Mouse (Mus musculus) right cerebral cortex, adult 2 months (tissue): ENCODE measurements around the gene Zfp791.
"Not testable (repeated sequence)": the region's sequence is repeated elsewhere in the genome, so short reads cannot be mapped to it uniquely, and the experiment has no call there.

ENCODE experiments used
- DNase-seq, 2 experiments: peaks; one replicate each; pipeline ENCODE4 v3.0.0; 2021 to 2022; ENCODE audit warnings: low spot score in 2 of 2

The Zfp791 gene

DNA sequence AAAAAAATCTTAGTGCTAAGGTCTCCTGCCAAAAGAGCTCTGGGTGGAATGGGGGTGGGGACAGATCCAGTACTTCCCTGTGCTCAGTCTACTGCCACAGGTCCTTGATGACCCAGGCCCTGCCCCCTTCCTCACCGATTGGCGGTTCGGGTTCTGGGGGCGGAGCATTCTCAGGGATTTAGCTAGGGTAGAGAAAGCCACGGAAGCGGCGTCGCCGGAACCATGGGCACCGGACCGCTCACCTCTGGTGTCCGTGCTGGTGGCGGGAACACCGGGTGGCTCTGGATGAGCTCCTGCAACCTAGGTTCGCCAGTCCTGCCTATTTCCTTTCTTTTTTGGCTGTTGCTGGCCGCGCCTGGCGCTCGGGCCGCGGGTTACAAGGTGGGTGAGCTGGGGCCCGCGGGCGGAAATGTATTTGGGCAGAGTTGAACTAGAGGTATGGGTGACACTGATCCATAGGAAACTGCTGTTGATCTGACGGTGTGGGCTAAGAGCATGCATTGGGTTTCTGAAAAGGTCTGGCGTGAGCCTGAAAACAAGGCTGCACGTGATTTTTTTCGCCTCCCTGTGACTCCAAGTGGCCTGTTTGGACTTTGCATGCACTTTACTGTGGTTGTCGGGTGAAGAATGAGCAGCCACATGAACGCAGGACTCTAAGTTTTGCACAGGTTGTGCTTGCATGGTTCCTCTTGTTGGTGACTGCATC is 39.6 kb downstream of the Zfp791 start, which contains the start of gene Man2b1:
Man2b1 (plus strand) TSS at position 163 of the 706 bp plus-strand sequence.
- DNase-seq, result peak; percentile 90 to 91

DNA sequence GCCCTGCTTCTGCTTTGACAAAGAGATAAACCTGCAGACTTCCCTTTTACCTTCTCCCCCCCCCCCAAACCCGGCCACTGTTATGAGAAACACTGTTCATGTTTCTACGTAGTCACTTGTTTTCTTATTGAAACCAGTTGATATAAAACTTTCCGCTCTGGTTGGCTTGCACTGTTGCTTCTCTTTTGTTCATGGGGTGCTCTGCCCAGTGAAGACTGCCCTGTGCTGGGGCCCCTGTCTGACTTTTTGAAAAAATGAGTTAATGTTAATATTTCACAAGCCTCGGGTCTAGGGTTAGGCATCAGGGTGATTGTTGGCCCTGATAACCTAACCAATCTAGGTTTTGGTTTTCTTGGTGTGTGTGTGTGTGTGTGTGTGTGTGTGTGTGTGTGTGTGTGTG is 40.7 kb downstream of the Zfp791 start:
- not testable (repeated sequence) for DNase-seq

GRCm38 (mm10) chr8:85081216-85081555 is 41.7 kb downstream of the Zfp791 start, which contains the start of gene Wdr83:
Wdr83 (minus strand) TSS chr8:85081306.
- no peak for DNase-seq

DNA sequence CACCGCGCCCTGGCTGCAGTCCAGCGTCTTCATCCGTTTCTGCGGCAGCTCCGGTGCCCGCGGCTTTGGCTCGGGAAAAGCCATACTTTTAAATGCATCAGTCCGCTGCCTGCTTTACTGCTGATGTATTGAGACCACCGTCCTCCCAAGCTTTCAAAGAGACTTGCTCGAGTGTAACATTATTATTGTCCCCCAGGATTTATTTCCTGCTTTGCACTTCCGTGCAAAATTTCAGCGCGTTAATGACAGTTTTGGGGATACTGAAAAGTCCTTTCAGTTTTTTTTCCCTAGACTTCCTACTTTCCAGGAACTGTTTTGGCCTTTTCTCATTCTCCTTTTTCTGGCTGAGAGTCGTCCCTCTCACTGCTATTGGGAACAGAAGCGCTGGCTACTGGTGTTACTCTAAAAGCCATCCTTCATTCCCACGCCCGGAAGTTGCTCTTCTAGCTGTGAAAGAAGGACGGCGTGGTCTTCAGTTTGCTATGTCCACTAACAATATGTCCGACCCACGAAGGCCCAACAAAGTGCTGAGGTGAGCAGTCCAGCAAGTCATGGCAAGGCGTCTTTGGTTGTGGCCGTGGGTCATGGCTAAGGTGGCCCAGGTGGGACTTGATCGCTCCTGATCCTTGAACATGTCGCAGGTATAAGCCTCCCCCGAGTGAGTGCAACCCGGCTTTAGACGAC is 42.2 kb downstream of the Zfp791 start, which contains the start of gene Wdr83os:
Wdr83os (plus strand) TSS at position 209 of the 684 bp plus-strand sequence.
- DNase-seq, result peak; percentile 64 to 65

- no peak for DNase-seq
These were observed 42.7 kb downstream of the Zfp791 start for GRCm38 (mm10) chr8:85080214-85080531.

GRCm38 (mm10) chr8:85076993-85077392 is 45.9 kb downstream of the Zfp791 start:
- peak; percentile 83 to 84 for DNase-seq

- peak in 1 of 2 experiments; percentile 38 for DNase-seq
These were observed 46.9 kb downstream of the Zfp791 start for GRCm38 (mm10) chr8:85076001-85076400.

- no peak for DNase-seq
These were observed 48.3 kb downstream of the Zfp791 start for GRCm38 (mm10) chr8:85074617-85075016.

- DNase-seq, result no peak
These were observed 48.7 kb downstream of the Zfp791 start for GRCm38 (mm10) chr8:85074167-85074566.

GRCm38 (mm10) chr8:85073041-85073612 is 49.8 kb downstream of the Zfp791 start:
- DNase-seq, result no peak

DNA sequence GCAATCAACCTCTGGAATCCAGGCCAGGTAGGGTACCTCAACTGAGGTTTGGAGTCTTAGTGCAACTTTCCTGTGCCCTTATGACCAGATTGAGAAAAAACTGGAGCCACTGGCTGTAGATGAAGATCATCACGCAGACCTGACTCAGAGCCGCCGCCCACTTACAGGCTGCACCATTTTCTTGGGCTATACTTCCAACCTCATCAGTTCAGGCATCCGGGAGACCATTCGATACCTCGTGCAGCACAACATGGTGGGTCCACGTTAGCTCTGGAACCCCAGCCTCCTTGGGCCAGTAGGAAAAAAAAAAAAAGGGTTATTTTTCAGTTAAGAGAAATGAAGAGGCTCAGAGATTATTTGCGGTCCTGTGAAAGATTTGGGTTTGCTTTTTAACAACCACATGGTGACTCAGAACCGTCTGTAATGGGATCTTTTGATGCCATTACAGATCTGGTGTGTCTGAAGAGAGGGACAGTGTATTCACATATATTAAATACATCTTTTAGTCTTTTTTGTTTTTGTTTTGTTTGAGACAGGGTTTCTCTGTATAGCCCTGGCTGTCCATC is 50.4 kb downstream of the Zfp791 start:
- peak in 1 of 2 experiments; percentile 60 for DNase-seq

- DNase-seq, result peak; percentile 91 to 94
These were observed 51.2 kb downstream of the Zfp791 start, which contains the start of gene Dhps for GRCm38 (mm10) chr8:85071514-85072281. Dhps (plus strand) TSS chr8:85071757.

DNA sequence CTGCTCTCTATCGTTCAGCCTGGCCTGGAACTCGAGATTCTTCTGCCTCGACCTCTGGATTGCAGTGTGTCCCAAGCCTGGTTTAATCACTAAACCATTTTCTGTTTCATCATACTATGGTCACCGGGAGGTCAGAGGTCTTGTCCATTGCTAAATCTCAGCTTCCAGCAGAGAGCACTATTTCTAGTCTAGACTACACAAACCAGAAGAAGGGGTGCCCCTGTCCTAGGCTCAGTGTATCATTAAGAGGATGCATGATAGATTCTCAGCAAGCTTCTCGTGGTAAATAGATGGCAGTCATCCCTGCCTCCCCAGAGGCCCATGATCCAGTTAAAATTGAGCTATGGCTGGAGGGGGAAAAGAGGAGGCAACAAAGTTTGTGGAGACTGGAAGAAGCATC is 51.9 kb downstream of the Zfp791 start:
- DNase-seq, result no peak

DNA sequence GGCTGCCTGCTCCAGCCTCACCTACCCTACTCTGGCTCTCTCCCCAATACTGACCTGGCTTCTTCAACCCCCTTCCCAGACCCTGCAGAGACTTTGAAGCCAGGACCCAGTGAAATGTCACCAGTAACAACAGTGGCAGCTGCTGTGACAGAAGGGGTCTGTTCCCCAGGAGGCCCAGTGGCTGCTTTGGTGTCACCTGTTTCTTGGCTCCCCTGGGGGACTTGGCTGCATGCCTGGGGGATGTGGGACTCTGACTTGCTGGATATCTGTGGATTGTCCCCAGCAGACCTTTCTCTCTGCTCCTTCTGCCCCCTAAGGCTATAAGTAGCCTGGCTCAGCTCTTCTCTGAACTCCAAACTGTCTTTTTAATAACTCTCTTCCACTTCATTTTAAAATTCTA is 54.9 kb downstream of the Zfp791 start, which contains the start of gene Gm5741:
Gm5741 (minus strand) TSS at position 1 of the 400 bp plus-strand sequence.
- DNase-seq, result no peak

DNA sequence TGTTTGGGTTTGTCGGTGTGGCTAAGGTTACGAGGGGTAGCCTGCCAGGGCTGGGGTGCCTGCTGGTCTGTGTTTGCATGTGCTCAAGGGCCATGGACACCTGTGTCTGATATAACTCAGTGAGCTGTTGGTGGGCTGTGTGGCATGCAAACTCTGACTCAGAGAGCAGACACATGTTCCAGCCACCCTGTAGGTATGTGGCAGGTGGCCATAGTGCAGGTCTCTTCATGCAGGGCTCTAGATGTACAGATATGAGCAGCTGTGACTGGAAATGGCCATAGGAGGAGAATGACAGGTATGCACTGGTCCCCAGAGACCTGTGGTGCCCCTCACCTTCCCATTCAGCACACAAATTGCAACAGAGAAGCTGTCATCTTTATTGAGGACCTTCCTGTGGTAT is 55.7 kb downstream of the Zfp791 start:
- DNase-seq, result no peak

DNA sequence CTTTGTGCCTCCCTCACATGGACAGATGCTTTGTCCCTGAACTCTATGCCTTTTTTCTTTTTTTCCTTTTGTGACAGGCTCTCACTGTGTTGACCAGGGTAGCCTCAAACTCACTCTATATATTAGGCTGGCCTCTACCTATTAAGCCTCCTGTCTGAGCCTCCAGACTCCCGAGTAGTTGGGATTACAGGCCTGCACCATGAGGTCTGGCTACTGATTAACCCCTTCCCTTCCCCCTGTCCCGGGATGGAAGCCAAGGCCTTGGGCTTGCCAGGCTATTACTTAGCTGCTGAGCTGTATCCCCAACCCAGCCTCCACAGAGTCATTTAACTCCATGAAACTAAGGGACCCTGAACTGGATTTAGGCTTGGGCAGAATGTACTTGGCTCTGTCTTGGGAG is 57.7 kb downstream of the Zfp791 start:
- DNase-seq, result no peak

DNA sequence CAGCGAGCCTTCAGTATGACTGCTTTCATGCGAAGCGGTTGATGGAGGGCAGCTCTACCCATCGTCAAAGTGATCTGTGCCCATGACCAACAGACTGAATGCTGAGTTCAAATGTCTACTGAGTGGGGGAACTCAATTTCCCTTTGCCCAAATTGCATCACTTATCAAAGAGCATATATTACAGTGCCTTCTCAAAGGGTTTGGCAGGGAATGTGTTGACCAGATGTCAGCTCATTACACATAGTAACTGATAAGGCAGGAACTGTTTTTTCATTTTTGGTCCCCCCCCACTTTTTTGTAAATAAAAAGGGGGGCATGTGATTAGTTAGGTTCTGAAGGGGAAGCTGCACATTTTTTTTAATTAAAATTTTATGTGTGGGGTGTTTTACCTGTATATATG is 60.3 kb downstream of the Zfp791 start:
- no peak for DNase-seq

GRCm38 (mm10) chr8:85059879-85060616 is 62.8 kb downstream of the Zfp791 start, which contains the start of gene Fbxw9:
Fbxw9 (plus strand) TSS chr8:85060055.
- peak; percentile 94 to 96 for DNase-seq
